Mouse (Mus musculus) neural tube, embryonic 10.5 days (tissue): ENCODE data around the gene Zfp691.

Experiments used
- DNase-seq: peaks from one replicate; pipeline ENCODE4 v3.0.0-alpha.2; 2017; ENCODE audit warnings: low spot score; ENCODE audit errors: extremely low spot score

Gene Zfp691

GRCm38 (mm10) chr4:119173851-119174453 lies at the start of gene Zfp691:
Gene Zfp691 (minus strand): TSS chr4:119174195.
- DNase-seq: peak; percentile 89

DNA sequence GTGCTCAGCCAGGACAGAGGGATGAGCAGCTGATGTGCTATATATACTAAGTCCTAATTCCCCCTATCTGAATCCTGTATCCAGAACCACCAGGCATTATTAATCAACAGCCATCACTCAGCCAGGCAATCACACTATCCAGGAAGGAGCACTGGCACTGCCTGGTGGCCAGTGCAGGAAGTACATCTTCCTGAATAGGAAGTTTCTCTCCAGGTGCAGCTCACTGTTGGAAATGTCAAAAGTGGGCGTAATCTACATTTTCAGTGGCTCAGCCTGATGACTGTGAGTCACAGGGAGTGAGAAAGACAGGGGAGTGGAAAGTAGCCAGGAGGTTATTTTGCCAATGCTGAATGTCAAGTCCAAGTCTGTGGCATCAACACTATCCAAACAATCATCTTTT lies 49.7 kb upstream of the Zfp691 start:
- peak; percentile 30 for DNase-seq

- DNase-seq: no peak
These were observed 44.2 kb upstream of the Zfp691 start, which contains the start of gene Tmem269 for GRCm38 (mm10) chr4:119218169-119218568. Gene Tmem269 (minus strand): TSS chr4:119218217.

DNA sequence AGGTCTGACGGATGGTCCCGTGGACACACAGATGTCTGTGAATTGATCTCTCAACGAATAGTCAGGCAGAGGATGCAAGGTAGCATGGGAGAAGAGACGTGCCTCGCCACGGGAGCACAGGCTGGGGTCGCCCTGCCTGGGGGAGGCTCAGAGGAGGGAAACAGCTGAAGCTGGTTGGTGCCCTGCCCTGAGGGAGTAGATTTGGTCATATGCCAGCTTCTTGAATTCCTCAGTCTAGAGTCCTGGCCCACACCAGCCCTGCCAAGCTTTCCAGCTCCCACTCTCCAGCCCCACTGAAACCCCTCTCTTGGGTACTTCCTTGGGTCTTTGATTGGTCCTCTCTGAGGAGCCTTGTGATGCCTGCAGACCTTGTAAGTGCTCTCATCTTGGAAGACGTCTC lies 42.7 kb upstream of the Zfp691 start:
- DNase-seq: no peak

DNA sequence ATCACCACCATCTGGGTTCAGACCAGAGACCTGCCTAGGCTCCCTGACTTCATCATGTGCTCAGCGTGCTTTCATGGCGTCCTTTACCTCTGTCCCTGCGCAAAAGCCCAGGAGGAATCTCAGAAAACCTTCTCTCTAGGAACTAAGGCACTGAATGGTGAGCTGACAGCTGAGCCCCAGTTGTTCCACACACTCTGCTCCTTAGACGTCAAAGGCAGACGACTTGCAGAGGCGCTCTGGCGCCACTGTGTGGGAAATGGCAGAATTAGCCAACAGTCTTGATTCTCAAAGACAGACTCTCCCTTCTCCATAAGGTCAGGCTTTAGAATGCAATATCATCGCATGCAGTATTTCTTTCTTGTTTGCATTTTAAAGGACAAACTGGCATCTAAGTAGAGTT lies 30.7 kb upstream of the Zfp691 start:
- peak; percentile 52 for DNase-seq

GRCm38 (mm10) chr4:119198105-119198504 lies 24.1 kb upstream of the Zfp691 start:
- no peak for DNase-seq

DNA sequence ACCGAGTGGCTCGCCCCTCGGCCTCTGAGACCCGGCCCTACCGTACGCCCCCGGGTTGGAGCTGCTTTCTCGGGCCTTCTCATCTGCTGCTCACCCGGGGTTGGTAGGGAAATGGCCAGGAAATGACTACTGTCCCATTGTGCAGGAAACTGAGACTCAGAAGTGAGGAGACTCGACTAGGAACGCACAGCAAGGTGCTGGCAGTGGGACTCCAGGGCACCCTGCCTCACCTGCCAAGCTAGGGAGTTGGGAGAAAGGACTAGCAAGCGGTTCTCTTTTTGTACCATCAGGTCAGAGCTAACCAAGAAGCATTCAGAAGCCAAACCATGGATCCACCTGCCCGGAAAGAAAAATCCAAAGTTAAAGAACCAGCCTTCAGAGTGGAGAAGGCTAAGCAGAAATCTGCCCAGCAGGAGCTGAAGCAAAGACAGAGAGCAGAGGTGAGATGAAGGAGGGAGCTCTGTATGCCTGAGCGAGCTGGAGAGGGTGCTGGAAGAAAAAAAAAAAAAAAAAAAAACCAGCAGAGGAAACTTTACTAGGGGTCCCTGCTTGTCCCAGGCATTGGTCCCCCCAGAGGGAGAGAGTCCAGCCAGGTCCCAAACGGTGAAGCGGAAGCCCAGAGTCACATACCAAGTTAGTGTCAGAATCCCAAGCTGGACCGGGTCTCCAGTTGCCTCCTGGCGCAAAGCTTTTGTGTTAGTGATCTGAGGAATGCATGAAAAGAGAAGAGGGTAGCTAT lies 21.8 kb upstream of the Zfp691 start:
- no peak for DNase-seq

GRCm38 (mm10) chr4:119194909-119195581 lies 21.1 kb upstream of the Zfp691 start, which contains the start of gene Svbp:
Gene Svbp (plus strand): TSS chr4:119195306.
- DNase-seq: peak; percentile 95

DNA sequence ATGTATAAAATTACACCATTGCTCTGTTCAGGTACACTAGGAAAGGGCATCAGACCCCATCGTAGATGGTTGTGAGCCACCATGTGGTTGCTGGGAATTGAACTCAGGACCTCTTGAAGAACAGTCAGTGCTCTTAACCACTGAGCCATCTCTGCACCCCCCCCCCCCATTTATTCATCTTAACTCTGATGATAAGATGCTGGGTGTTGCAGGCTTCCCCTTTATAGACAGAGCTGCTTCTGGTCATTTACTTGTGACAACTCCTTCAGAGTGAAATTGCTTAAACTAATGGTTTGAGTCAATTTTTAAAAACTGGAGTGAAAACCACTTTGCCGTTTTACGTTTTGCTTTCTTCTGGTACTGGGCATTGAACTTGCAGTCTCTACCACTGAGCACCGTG lies 18.8 kb upstream of the Zfp691 start:
- DNase-seq: no peak

DNA sequence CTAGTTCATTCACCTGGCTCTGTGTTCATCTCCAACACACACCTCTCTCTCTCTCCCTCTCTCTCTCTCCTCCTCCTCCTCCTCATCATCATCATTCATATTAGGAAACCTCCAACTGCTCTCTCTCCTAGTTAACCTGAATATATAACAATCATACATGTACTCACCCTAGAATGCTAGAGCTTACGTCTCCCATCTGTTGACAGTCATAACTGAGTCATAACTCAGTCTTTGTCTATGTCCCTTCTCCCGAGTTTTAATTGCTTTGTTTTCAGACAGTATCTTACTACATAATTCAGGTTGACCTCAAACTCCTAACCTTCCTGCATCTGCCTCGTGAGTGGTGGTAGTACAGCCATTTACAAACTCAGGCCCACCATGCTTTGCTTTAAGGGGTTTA lies 17.3 kb upstream of the Zfp691 start:
- no peak for DNase-seq

GRCm38 (mm10) chr4:119190618-119191017 lies 16.6 kb upstream of the Zfp691 start:
- DNase-seq: no peak

DNA sequence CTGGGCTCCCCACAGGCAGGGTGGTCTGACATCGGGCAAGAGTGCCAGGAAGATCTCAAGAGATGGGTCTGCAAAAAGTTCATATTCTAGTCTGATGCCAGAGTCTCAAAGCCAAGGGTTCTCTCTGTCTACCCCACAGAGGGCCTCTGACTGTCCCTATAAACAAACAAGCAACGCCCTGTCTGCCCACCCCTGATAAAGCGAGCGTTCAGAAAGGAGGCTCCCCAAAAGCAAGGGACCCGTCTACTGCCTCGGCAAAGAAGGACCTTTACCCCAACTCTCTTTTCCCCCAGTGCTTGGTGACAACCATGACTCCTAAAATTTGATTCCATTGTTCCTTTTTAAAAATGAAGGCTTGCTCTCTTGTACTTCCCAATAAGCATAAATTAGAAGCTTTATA lies 15.9 kb upstream of the Zfp691 start, which contains the start of gene Ermap:
Ermap (minus strand) TSS at position 148 of the 400 bp plus-strand sequence.
- DNase-seq: no peak

GRCm38 (mm10) chr4:119189392-119189791 lies 15.4 kb upstream of the Zfp691 start:
- DNase-seq: no peak

DNA sequence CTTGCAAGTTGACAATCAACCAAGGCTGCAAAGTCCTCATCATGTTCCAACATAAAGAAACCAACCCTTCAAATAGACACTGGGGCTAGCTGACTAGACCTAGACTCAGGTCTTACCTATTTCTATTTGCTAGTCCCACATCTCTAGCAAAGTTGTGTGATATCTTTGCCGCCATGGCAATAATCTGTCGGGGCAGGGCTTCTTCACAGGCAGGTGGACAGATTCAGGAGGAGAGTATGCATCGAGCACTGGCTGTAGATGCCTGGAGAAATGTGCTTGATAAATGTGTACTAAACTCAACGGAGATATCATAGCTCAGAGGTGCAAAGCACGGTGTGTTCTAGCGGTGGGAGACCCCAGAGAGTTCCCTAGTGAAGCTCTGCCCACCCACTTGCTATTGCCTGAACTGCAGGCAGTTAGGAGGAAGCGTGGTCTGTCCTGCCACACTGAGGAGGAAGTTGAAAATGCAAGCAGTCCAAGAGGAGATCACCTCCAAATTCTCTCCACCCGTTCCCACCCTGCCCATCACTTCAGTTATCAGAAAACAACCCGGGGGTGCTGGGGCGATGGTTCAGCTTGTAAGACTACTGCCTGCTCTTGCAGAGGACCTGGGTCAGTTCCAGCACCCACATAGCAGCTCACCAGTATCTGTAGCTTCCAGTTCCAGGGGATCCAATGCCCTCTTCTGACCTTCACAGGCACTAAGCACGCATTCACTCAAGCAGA lies 14.2 kb upstream of the Zfp691 start:
- no peak for DNase-seq

- no peak for DNase-seq
These were observed 11.8 kb upstream of the Zfp691 start for GRCm38 (mm10) chr4:119185771-119186170.

DNA sequence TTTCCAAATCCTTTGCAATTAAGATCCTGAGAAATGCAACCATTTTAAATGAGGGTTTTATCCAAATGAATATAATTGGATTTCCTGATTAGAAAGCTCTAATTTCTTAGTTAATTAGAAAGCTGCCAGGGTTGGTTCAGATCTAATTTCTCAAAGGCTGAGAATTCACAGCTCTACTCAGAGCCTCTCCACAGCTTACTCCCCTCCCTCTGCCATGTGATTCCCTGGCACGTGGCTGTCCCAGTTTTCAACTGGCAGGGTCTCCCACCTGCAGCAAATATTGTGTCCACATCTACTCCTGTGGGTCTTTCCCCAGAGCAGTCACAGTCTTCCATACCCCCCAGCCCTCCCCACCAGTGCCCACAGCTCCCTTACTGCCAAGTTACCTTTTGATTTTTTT lies 9.5 kb upstream of the Zfp691 start:
- no peak for DNase-seq

DNA sequence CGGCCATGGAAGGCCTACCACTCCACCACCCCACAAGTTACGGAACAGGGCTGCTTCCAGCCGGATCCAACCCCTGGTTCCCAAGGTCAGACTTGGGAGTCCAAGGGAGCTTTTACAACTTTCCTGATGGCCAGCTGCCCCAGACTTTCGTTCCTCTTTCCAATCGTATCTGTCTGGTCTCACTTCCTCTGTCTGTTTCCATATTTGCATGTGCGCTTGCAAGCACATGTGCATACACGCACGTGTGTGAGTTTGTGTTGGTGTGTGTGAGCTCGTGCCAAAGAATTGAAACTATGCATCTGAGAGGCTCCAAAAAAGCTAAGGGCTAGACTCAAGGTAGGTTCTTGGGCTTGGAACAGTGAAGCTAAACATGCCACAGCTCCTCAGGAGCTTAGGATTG lies 7.5 kb upstream of the Zfp691 start:
- DNase-seq: no peak

DNA sequence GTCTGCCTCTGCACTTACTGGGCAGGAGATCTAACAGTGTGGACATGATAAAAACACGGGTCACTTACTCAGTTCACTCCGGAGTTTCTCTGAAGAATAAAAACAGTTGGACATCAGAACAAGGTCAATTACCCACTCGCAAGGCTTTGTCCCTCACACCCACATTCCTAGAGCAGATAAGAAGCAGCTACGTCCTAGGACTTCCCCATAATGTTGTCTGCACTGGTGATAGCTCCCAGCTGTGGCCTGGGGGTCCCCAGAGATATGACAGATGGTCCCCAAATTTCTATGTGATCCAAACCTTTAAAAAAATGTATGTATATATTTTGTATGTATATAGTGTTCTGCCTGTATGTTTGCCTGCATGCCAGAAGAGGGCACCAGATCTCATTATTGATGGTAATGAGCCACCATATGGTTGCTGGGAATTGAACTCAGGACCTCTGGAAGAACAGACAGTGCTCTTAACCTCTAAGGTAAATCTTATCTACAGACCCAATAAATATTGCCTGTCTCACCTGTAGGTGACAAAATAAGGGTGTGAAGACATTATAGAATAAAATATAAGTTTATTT lies 6.2 kb upstream of the Zfp691 start:
- DNase-seq: no peak

DNA sequence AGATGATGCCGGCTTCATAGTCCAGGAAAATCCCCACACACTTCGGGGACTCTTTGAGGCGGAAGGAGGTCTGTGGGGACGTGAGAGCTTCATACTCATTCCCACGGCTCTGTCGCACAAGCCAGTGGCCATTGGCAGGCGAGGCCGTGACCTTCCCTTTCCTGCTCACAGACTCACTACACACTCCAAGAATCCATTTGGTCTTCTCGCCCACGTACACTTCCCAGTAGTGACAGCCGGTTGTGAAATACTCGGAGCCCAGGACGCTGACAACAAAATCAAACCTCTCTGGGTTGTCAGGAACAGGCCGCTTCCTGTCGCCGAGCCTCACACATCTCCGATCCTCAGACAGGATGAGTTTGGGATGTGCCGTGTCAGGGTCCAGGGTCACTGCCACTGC lies 4.3 kb upstream of the Zfp691 start:
- DNase-seq: no peak

DNA sequence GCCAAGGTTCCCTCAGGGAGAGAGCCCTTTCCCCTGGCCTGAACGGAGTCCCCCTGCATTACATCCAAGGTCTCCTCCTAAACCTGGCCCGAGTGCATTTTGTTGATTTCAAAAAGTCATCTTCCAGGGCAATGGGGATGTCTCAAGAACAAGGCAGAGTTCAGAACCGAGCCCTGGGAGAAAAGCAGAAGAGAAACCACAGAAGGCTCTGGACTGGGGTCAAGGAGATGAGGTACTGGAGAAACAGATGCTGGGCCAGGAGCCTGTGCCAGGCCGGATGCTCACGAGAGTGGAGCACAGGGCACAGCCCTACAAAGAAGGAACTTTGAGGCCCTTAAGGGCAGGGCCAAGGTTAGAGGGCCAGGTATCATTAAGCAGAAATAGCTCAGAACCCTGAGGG lies 3.7 kb upstream of the Zfp691 start:
- no peak for DNase-seq

DNA sequence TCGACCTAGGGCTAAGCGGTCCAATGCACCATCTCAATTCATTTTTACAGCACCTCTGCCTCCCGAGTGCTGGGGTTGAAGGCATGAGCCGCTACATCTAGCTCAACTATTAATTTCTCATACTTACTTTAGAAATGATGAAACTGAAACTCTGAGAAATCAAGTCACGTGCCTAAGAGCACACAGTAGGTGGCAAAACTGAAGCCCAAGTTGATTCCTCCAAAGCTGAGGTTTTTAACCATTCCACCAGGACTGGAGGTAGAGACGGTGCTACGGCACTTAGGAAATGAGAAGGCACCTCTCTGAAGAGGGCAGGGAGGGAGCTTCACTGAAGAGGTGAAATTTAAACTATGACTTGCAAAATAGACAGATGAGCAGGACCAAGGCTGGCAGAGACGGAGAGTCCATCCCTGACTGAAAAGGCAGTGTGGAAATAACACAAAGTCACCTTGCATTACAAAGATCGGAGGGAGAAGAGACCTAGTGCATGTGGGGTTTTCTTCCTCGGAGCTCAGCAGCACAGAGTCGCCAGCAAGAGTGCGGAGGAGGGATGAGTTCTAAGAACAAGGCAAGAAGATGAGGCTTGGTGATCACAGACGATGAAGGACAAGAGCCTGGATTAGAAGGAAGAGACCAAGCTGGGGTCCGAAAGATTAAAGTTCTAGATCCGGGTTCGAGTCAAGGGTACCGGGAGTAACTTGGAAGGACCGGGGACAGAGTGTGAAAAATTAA lies 910 bp downstream of the Zfp691 start:
- DNase-seq: no peak
